Mouse (Mus musculus): ENCODE measurements around the gene Slc13a2.

Slc13a2 gene

DNA sequence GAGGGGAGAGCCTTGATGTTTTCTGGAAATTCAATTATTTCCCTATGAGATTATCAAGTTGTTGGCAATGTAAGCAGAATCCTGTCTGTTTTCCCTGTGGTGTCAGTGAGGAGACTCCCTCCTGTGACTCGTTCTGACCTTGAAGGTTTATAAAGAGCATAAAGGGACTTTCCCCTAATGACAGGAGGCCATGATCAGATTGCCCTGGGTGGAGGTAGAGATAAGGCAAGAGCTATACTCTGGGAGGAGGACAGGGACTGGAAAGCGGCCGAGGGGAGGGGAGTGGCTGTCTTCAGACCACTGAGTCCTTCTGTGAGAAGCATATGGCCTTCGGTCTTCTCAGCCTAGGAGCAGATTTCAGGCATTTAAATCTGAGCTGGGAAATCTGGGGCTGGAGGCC lies 12.0 kb upstream of the Slc13a2 start:
- DNase-seq (ENCODE audit: low read depth, low spot score) = no peak

GRCm38 (mm10) chr11:78431176-78431575 lies 9.2 kb upstream of the Slc13a2 start:
- DNase-seq (ENCODE audit: low read depth, low spot score) = no peak

GRCm38 (mm10) chr11:78430195-78430878 lies 8.3 kb upstream of the Slc13a2 start:
- DNase-seq (ENCODE audit: low read depth, low spot score) = peak; percentile 34

GRCm38 (mm10) chr11:78428309-78428708 lies 6.3 kb upstream of the Slc13a2 start:
- DNase-seq (ENCODE audit: low read depth, low spot score) = peak; percentile 78

GRCm38 (mm10) chr11:78427655-78428054 lies 5.6 kb upstream of the Slc13a2 start:
- DNase-seq (ENCODE audit: low read depth, low spot score) = no peak

DNA sequence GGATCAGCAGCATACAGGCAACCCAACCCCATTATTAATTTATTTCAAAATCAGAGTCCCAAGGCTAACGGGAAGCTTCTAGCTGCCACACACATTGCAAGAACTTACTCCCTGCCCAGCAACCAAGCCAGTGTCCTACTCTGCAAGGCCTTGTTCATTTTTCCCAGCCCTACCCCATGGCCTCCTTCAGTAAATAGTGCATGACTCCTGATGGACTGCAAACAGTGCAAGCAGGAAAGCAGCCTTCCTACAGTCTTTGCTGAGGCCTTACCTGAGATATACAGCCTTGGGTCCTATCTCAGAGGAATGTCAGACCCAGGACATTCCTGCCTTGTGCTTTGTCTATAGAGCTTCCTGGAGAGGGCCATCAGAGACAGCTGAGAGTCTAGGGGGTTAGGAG lies 3.6 kb upstream of the Slc13a2 start:
- DNase-seq (ENCODE audit: low read depth, low spot score) = no peak

DNA sequence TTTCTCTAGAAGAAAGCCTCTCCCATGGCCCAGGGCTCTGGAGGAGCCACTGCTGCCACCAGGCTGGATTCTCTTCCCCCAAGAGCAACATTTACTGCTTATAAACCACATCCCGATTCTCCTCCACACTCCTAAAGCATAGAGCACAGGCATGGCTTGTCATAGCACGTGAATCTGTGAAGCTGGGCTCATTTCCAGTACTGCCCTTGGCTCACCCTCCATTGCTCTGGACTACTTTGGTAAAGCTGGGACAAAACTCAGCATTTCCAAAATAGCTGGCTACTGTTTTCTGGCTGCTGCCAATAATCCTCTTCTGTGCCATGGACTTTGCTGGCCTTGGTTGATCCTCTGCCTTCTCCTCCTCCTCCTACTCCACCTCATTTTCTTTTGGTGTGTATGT lies 2.3 kb upstream of the Slc13a2 start:
- DNase-seq (ENCODE audit: low read depth, low spot score) = no peak

- DNase-seq (ENCODE audit: low read depth, low spot score) = peak; percentile 77
Measured at GRCm38 (mm10) chr11:78421201-78422009, 612 bp downstream of the Slc13a2 start.

DNA sequence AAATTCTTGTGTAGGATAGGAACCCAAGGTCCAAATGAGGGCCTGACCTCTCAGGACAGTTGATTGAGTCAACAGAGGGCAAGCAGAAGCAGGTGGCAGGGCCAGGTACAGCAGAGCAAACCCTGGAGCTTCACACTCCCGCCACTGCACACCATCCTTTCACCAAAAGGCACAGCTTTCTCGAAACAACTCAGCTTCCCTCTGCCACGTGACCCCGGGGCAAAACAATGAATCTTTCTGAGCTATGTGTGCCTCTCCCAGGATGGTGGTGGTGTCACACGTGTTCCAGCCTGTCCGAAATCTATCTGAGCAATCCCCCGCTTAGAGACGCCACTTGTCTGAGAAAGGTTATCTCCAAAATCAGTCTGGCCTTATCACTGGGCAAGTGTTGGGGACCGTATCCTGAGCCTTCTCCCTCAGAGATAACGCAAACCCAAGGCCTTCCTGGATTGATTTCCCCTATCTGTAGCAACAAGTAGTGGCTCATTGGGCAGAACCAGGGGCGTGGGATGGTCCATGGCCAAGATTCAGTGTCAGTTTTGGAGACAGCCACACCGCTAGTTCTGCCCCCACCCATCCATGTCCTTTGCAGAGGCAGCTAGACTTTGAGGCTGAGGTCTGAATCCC lies 1.6 kb downstream of the Slc13a2 start:
- DNase-seq (ENCODE audit: low read depth, low spot score) = no peak

DNA sequence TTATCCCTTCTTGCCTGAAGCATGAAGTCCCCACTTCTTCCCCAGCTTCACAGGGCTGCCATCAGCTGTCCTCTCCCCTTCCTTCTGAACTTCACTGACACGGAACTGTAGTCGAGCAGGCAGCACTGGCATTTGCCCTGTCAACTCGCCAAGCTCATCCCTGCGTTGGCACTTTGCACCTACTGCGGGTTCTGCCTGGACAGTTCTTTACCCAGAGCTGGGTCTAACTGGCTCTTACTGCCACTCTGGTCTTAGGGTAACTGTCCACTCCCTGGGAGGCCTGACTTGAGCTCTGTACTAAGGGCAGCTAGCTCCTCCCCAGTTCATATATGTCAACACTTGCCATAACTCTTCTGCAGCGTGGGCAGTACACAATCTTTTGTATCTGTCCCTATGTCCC lies 5.2 kb downstream of the Slc13a2 start:
- DNase-seq (ENCODE audit: low read depth, low spot score) = no peak

DNA sequence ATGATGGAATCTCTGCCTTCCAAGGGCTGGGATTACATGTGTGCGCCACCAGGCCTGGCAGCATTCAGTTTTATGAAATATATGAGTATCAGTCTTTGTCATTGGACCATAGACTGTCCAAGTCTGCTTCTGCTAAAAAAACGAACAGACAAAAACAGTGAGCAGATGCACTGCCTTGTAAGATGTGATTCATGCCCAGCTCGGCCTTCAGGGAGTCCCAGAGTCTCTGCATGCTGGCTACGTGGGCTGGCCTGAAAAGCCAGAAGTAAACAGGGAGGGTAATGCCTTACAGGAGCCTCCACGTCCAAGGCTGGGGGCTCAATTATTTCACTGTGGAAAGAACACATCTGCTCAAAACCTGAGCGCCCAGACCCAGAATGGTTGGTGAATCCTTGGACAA lies 9.2 kb downstream of the Slc13a2 start:
- no peak for DNase-seq (ENCODE audit: low read depth, low spot score)

GRCm38 (mm10) chr11:78412324-78412850 lies 9.6 kb downstream of the Slc13a2 start:
- DNase-seq (ENCODE audit: low read depth, low spot score) = no peak

GRCm38 (mm10) chr11:78411606-78412323 lies 10.3 kb downstream of the Slc13a2 start:
- DNase-seq (ENCODE audit: low read depth, low spot score) = no peak

DNA sequence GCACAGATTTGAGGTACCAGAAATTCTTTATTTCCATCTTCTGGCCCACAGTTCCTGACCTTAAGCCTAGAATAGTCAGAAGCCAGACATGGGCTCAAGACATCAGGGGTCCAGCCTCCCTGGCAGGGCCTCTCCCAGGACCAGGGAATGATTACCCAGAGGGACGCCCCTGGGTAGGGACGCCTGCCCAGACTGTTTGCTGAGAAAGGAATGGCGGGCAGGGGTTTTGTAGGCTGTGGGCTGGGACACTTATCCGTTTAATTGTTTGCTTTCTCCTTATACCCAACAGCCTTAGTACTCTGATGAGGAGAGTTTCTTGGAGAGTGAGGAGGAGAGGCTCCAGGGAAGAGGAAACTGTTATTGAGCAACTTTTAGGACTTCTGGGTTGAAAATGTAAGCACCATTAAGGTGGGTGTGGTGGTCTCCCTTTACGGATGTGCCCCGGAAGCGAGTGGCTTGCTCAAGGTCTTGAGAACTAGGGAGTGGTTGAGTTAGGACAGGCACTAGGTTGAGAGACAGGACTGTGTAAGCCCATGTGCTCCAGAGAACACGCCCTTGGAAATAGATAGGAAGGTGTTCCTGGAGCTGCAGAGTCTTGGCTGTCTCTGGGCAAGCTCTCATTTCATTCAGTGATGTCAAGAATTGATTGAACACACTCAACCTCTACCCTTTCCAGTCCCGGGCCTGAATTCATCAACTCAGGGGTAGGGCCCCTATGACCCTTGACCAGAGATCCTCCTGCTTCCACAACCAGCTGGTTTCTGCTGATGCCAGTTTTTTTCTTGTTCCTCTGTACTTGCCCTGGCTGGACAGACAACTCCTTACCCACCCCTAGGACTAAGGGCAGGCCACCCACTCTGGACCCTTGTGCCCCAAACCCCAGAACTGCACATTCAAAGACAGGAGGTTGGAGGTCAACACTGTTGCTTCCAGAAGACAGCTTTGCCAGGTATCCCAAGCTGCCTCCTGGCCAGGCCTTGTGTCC lies 13.5 kb downstream of the Slc13a2 start:
- DNase-seq (ENCODE audit: low read depth, low spot score) = no peak

GRCm38 (mm10) chr11:78402062-78402461 lies 20.0 kb downstream of the Slc13a2 start:
- DNase-seq (ENCODE audit: low read depth, low spot score) = no peak

GRCm38 (mm10) chr11:78401469-78401868 lies 20.5 kb downstream of the Slc13a2 start:
- no peak for DNase-seq (ENCODE audit: low read depth, low spot score)

DNA sequence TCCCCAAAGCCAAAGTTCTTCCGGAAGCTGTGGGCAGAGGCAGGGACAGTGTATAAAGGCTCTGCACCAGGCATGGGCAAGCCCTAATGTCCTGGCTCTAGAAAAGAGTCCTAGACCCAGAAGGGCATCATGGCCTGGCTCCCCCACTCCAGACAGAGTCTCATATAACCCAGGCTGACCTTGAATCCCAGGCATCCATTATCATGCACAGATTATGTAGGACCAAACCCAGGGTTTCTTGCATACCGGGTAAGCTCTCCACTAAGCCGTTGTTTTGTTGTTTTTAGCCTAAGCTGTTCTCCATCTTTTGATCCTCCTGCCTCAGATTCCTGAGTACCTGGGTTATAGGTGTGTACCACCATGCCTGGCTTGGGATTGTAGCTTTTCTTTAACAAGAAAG lies 21.1 kb downstream of the Slc13a2 start:
- peak; percentile 65 for DNase-seq (ENCODE audit: low read depth, low spot score)

DNA sequence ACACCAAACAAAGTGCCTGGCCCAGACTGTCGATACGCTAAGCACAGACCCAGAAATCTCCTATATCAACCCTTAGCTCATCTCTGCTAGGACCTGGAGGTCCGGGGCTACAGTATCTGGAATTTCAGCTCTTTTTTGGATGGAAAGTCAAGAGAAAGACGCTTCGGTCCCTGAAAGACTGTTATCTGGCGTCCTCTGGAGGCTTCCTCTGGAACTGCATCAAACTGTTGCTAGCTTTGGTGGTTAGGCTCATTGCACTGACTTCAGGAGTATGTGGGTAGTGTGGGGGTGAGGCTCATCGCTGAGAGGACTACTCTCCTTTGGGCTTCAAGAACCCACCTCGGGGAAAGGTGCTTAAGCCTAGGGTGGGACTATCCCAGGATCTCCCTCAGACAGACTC lies 22.3 kb downstream of the Slc13a2 start:
- DNase-seq (ENCODE audit: low read depth, low spot score) = peak; percentile 85

GRCm38 (mm10) chr11:78398212-78398611 lies 23.8 kb downstream of the Slc13a2 start:
- no peak for DNase-seq (ENCODE audit: low read depth, low spot score)

DNA sequence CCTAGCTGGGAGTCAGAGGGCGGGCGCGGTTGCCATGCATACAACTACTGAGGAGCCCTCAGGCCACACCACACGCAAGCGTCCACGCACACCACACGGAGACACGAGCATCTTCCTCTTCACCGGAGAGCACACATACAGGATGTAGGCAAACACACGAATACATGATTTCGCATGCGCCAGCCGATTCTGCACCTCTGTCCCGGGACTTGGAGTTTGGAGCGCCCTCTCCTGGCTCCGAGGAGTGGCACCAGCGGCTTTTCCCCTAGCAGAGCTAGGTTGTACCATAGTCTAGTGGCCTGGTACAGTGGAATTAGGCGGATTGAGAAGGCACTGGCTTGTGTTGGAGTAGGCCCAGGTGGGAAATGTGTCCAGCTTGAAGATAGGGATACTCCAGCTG lies 24.6 kb downstream of the Slc13a2 start:
- DNase-seq (ENCODE audit: low read depth, low spot score) = peak; percentile 87

- DNase-seq (ENCODE audit: low read depth, low spot score) = no peak
Measured at GRCm38 (mm10) chr11:78396950-78397349, 25.1 kb downstream of the Slc13a2 start.

Measured in ES-CJ7 (cell line).